Mouse (Mus musculus) embryo, embryonic 10 days (tissue): ENCODE data around the gene Nek11.

Experiments used
- DNase-seq: peaks from one replicate; pipeline ENCODE4 v3.0.0-alpha.2; 2015; ENCODE audit warnings: low spot score

Nek11 gene

DNA sequence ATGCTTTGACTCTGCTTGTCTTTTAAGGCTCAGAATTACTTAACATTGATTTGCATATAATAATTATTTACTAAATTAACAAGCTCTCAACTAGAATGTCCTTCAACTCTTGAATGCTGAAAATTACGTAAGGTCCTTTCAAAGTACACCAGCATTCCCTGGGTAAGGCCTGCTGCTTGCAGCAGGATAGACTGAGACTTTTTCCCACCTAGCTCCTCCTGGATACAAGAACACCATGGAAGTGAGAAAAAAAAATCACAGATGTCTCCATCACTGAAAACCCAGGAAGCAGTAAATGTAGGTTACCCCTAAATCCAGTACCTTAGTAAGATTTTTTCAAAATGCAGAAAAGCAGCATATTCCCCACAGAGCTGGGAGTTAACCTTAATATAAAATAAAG, 82.6 kb downstream of the Nek11 start:
- DNase-seq, result no peak

DNA sequence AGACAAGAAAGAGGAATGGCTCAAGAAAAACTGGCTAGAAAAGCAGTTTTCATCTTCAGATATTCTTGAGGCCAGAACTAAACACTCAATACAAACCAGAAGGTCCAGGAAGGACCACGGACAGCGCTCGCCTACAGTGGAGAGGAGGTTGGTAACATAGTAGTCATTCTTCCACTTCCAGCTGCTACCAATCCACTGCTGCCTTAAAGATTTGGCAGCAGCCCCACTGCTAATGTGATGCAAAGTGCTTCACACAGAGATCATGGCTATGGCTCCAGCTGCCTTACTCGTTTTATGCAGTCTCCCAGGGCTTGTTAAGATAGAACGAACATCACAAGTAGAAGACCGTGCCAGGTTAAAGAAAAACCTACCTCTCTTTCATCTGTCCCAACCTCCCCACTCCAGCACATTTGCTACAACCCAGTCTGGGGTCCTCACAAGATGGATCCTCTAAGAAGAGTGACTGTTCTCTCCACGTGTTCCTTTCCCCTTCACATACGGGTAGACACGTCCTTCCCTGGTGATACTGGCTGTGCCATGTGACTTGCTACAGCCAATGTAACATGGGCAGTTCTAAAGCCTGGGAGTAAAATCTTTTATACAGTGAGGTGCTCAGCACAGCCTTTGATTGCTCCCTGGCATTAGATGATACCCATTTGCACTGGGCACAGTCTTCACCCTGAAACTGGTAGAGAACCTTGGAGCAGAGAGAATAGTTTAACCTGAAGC, 85.6 kb downstream of the Nek11 start:
- DNase-seq, result peak; percentile 66

GRCm38 (mm10) chr9:105306042-105306441, 89.3 kb downstream of the Nek11 start:
- DNase-seq, result no peak

GRCm38 (mm10) chr9:105302230-105302629, 93.1 kb downstream of the Nek11 start:
- DNase-seq, result no peak

- DNase-seq, result no peak
These were observed 93.9 kb downstream of the Nek11 start for GRCm38 (mm10) chr9:105301396-105301795.

- DNase-seq, result no peak
These were observed 94.5 kb downstream of the Nek11 start for GRCm38 (mm10) chr9:105300738-105301325.

DNA sequence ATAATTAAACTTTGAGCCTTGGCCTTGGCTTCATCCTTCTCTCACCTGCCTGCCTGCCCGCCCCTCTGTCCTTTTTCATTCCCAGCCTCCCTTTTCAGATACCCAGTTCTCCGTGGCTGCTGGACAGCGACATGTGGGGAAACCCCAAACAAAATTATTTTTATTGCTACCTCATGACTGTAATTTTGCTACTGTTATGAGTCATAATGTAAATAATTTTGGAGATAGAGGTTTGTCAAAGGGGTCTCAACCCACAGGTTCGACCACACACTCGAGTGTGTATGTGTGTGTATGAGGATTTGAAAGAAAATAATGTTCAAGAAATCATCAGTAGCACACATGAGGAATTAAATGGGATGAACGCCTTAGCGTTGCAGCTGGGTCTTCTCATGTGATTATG, 110.7 kb downstream of the Nek11 start:
- no peak for DNase-seq

DNA sequence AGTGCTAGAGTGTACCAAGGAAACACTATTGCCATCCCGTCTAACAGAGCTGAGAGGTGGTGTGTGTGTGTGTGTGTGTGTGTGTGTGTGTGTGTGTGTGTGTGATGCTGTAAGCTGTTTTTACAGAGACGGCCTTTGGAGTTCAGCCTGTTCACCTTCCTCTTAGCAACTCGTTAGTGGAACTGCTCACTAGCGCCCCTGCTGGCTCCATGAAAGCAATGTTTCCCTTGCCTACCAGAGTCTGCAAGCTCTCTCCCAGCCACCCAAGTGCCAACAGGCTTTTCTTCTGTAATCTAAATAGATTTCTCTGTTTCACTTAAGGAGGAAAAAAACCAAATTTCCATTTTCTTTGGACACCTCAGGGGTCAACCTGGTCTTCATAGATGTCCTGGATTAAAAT, 112.6 kb downstream of the Nek11 start:
- peak; percentile 79 for DNase-seq

- DNase-seq, result no peak
These were observed 120.4 kb downstream of the Nek11 start for GRCm38 (mm10) chr9:105274925-105275324.

- DNase-seq, result no peak
These were observed 121.0 kb downstream of the Nek11 start for GRCm38 (mm10) chr9:105274286-105274685.

GRCm38 (mm10) chr9:105272241-105272640, 123.1 kb downstream of the Nek11 start:
- DNase-seq, result peak; percentile 69

DNA sequence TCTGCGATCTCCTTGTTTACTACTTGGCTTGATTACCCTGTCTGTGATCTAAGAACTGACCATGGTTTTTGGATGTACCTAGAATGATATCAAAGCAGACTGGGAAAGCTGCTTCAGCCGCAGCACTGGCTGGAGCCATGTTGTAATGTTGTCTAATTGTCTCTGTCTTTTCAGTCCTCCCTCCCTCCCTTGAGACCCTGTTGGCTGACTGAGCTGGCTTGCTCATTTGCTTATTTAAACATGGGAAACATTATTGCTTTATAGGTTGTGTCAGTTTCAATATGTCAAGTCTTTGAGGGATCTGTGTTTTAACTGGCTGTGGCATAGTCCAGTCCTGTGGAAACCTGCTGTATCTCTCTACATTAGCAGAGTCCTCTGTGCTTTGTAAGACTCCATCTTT, 132.2 kb downstream of the Nek11 start:
- DNase-seq, result no peak

- DNase-seq, result no peak
These were observed 137.7 kb downstream of the Nek11 start for GRCm38 (mm10) chr9:105257668-105258067.

DNA sequence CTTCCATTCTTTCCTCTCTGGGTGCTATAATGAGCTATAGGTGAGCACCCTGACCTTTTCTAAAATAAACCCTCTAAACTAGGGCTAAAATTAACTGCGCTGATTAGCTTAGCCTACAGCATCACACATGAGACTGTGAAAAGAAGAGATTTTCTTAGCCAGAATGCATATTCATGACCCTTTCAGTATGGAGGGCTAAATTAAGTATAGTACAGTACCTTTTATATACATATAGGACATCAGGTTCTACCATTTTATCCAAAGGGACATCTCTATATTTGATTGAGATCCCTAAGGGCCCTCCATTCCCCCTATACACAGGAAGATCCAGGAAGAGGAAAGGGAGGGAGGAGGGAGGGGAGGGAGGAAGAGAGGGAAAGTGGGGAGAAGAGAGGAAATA, 141.2 kb downstream of the Nek11 start:
- DNase-seq, result no peak

- DNase-seq, result no peak
These were observed 142.8 kb downstream of the Nek11 start for GRCm38 (mm10) chr9:105252349-105253041.

GRCm38 (mm10) chr9:105251256-105251655, 144.1 kb downstream of the Nek11 start:
- DNase-seq, result no peak

- peak; percentile 87 for DNase-seq
These were observed 151.3 kb downstream of the Nek11 start for GRCm38 (mm10) chr9:105244024-105244423.

GRCm38 (mm10) chr9:105214434-105214833, 180.9 kb downstream of the Nek11 start:
- no peak for DNase-seq

- DNase-seq, result no peak
These were observed 195.0 kb downstream of the Nek11 start for GRCm38 (mm10) chr9:105200305-105200704.

- DNase-seq, result no peak
These were observed 208.6 kb downstream of the Nek11 start for GRCm38 (mm10) chr9:105186725-105187124.

DNA sequence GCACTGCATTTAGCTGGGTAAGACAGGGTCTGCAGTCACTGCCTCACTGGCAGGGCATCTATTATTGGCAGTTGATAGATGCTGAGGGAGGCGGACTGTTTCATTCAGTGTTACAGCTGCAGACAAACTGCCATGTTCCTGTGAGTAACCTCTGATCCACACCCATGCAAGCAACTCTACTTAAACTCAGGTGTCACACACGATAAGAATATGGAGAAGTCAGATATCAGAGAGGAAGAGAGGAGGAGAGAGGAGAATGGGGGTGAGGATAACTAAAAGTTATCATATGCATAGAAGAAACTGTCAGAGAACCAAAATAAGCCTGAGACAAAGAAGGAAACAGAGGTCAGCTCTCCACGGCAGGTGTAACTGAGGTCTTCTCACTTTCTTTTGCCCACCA, 212.9 kb downstream of the Nek11 start:
- no peak for DNase-seq

DNA sequence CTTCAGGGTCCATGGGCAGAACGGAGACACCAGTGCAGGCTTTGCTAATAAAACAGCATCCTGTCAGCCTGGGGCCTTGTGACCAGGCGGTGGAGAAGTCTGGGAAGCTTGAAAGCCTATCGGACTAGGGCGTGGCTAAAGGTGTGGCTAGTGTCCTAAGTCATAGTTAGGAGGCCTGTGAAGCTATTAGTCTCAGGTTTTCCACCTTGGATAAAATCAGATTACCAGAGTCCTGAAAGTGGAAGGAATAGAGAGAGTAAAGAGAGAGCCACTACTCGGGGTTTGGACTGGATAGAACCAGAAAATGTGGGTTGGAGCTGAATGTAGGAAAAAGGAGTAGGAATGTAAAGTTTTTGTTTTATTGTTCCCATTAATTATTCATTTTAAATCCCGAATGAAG, 250.3 kb downstream of the Nek11 start, which contains the start of gene 1700080E11Rik:
1700080E11Rik (minus strand) TSS at position 101 of the 400 bp plus-strand sequence.
- DNase-seq, result peak; percentile 2

GRCm38 (mm10) chr9:105139204-105139603, 256.1 kb downstream of the Nek11 start:
- DNase-seq, result no peak
